Mouse (Mus musculus) CD4-positive helper T cell, adult 2 months (primary cell): ENCODE measurements around the gene Trat1.
A peak's percentile ranks its signal among the peaks of the same experiment; 100 is the strongest.

ENCODE experiments used
- DNase-seq: peaks from one replicate; pipeline ENCODE4 v3.0.0-alpha.2; 2012; ENCODE audit warnings: low read depth, missing footprints, low spot score

Gene Trat1

GRCm38 (mm10) chr16:48771971-48772445 lies at the start of gene Trat1:
Trat1 (minus strand) TSS chr16:48772021.
- peak; percentile 66 for DNase-seq

GRCm38 (mm10) chr16:48818524-48818923 lies 46.7 kb upstream of the Trat1 start:
- no peak for DNase-seq

GRCm38 (mm10) chr16:48816695-48817094 lies 44.9 kb upstream of the Trat1 start, which contains the start of gene Retnlb:
Retnlb (plus strand) TSS chr16:48816856.
- no peak for DNase-seq

GRCm38 (mm10) chr16:48811881-48812436 lies 40.1 kb upstream of the Trat1 start:
- DNase-seq = no peak

GRCm38 (mm10) chr16:48809374-48809773 lies 37.6 kb upstream of the Trat1 start:
- peak; percentile 53 for DNase-seq

GRCm38 (mm10) chr16:48806521-48806920 lies 34.7 kb upstream of the Trat1 start:
- peak; percentile 24 for DNase-seq

GRCm38 (mm10) chr16:48805412-48805811 lies 33.6 kb upstream of the Trat1 start:
- no peak for DNase-seq

- peak; percentile 42 for DNase-seq
These were observed 29.1 kb upstream of the Trat1 start for GRCm38 (mm10) chr16:48800906-48801305.

GRCm38 (mm10) chr16:48799470-48799869 lies 27.6 kb upstream of the Trat1 start:
- no peak for DNase-seq

GRCm38 (mm10) chr16:48798285-48798684 lies 26.5 kb upstream of the Trat1 start:
- no peak for DNase-seq

- DNase-seq = peak; percentile 65
These were observed 16.9 kb upstream of the Trat1 start for GRCm38 (mm10) chr16:48788704-48789185.

- peak; percentile 68 for DNase-seq
These were observed 14.4 kb upstream of the Trat1 start for GRCm38 (mm10) chr16:48786258-48786657.

GRCm38 (mm10) chr16:48777254-48777653 lies 5.4 kb upstream of the Trat1 start:
- DNase-seq = peak; percentile 39

- no peak for DNase-seq
These were observed 2.6 kb downstream of the Trat1 start for GRCm38 (mm10) chr16:48769183-48769582.

GRCm38 (mm10) chr16:48760643-48761481 lies 11.0 kb downstream of the Trat1 start:
- no peak for DNase-seq

GRCm38 (mm10) chr16:48750145-48750827 lies 21.5 kb downstream of the Trat1 start:
- no peak for DNase-seq

- peak; percentile 58 for DNase-seq
These were observed 26.4 kb downstream of the Trat1 start for GRCm38 (mm10) chr16:48745418-48745817.

- DNase-seq = no peak
These were observed 26.8 kb downstream of the Trat1 start for GRCm38 (mm10) chr16:48745011-48745410.

GRCm38 (mm10) chr16:48741549-48741948 lies 30.3 kb downstream of the Trat1 start:
- DNase-seq = no peak

GRCm38 (mm10) chr16:48739974-48740373 lies 31.8 kb downstream of the Trat1 start:
- peak; percentile 19 for DNase-seq

GRCm38 (mm10) chr16:48738429-48738828 lies 33.4 kb downstream of the Trat1 start:
- no peak for DNase-seq

GRCm38 (mm10) chr16:48736890-48737289 lies 34.9 kb downstream of the Trat1 start:
- DNase-seq = no peak
